Mouse (Mus musculus) brain, embryonic 14.5 days (tissue): ENCODE data around the gene C2cd4d.
A peak's percentile ranks its signal among the peaks of the same experiment; 100 is the strongest.

Experiments used
- CTCF ChIP-seq: fragments of 200-500 bp; IDR thresholded peaks from 2 replicates; pipeline ENCODE4 v1.5.1; 2012; ENCODE audit warnings: inconsistent platforms, mild to moderate bottlenecking, moderate library complexity, borderline replicate concordance; ENCODE audit not compliant: insufficient read depth, insufficient read length; ENCODE audit errors: extremely low read depth
- POLR2A ChIP-seq: fragments of 200-500 bp; IDR thresholded peaks from 2 replicates; pipeline ENCODE4 v1.6.1; 2012; ENCODE audit warnings: mild to moderate bottlenecking, inconsistent platforms, borderline replicate concordance; ENCODE audit not compliant: poor library complexity, insufficient read depth, insufficient read length, severe bottlenecking; ENCODE audit errors: extremely low read depth

DNA sequence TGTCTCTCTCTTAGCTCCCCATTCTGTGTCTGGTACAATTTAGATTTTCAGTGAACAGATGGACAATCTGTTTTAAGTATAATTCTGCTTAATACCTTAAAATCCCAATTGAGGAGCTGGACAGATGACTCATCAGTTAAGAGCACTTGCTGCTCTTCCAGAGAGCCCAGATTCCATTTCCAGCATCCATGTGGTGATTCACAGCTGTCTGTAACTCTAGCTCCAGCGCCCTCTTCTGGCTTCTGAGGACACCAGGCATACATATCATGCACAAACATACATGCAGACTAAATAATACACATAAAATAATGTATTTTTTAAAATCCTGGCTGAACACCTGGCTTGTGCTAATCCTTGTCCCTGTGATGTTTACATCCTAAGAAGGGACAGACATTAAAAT is 1.4 kb upstream of the C2cd4d start:
- TF ChIP-seq POLR2A (no peak), CTCF (peak; percentile 27; the same call in 1 of the 2 replicates)
